Mouse (Mus musculus): ENCODE measurements at regions not wholly inside any gene's neighbourhood (a gene's known extent, or its start where the extent isn't known, plus 50 kb on each side); places are given as distances from the start of the nearest gene placed in this dataset.

- DNase-seq: no peak
Measured at GRCm38 (mm10) chr13:52059756-52060417, 213.4 kb downstream of the Gadd45g start.

GRCm38 (mm10) chr13:52060418-52060870 is 214.0 kb downstream of the Gadd45g start:
- DNase-seq: peak; percentile 70 to 83

- no peak for DNase-seq
Measured at GRCm38 (mm10) chr13:52061454-52061853, 215.0 kb downstream of the Gadd45g start.

- no peak for DNase-seq
Measured at GRCm38 (mm10) chr13:52061881-52062280, 215.4 kb downstream of the Gadd45g start.

- no peak for DNase-seq
Measured at GRCm38 (mm10) chr13:52062576-52062975, 216.1 kb downstream of the Gadd45g start.

- DNase-seq: no peak
Measured at GRCm38 (mm10) chr13:52065274-52065673, 218.8 kb downstream of the Gadd45g start.

- DNase-seq: no peak
Measured at GRCm38 (mm10) chr13:52065720-52066119, 219.2 kb downstream of the Gadd45g start.

- DNase-seq: no peak
Measured at GRCm38 (mm10) chr13:52067048-52067447, 220.6 kb downstream of the Gadd45g start.

- no peak for DNase-seq
Measured at GRCm38 (mm10) chr13:52068886-52069439, 222.5 kb downstream of the Gadd45g start.

GRCm38 (mm10) chr13:52069714-52070113 is 223.2 kb downstream of the Gadd45g start:
- no peak for DNase-seq

GRCm38 (mm10) chr13:52070731-52071663 is 224.5 kb downstream of the Gadd45g start:
- DNase-seq: no peak

GRCm38 (mm10) chr13:52077616-52078015 is 231.1 kb downstream of the Gadd45g start:
- no peak for DNase-seq

- no peak for DNase-seq
Measured at GRCm38 (mm10) chr13:52078561-52078960, 232.1 kb downstream of the Gadd45g start.

GRCm38 (mm10) chr13:52079678-52080246 is 233.3 kb downstream of the Gadd45g start:
- peak in 1 of 2 experiments; percentile 47 for DNase-seq

- DNase-seq: no peak
Measured at GRCm38 (mm10) chr13:52083601-52084455, 237.3 kb downstream of the Gadd45g start.

GRCm38 (mm10) chr13:52085110-52085509 is 238.6 kb downstream of the Gadd45g start:
- peak; percentile 44 to 54 for DNase-seq

- no peak for DNase-seq
Measured at GRCm38 (mm10) chr13:52088319-52088718, 241.8 kb downstream of the Gadd45g start.

GRCm38 (mm10) chr13:52090365-52090764 is 243.9 kb downstream of the Gadd45g start:
- DNase-seq: no peak

- DNase-seq: peak in 1 of 2 experiments; percentile 41
Measured at GRCm38 (mm10) chr13:52094785-52095184, 248.3 kb downstream of the Gadd45g start.

GRCm38 (mm10) chr13:52096506-52096905 is 250.0 kb downstream of the Gadd45g start:
- no peak for DNase-seq

GRCm38 (mm10) chr13:52105989-52106642 is 259.6 kb downstream of the Gadd45g start:
- no peak for DNase-seq

Data from kidney, postnatal 4 days (tissue).